Mouse (Mus musculus) heart, adult 2 months (tissue): ENCODE measurements at regions not wholly inside any gene's neighbourhood (a gene's known extent, or its start where the extent isn't known, plus 50 kb on each side); places are given as distances from the start of the nearest gene placed in this dataset.
A peak's percentile ranks its signal among the peaks of the same experiment; 100 is the strongest.

Experiments used
- DNase-seq, 2 experiments: peaks; one replicate each; pipeline ENCODE4 v3.0.0; 2021
- H3K27ac ChIP-seq: fragments of 200-600 bp; 2 replicates; pipeline ENCODE4 v1.8.1; 2022
- H3K27me3 ChIP-seq: fragments of 200-500 bp; 2 replicates; pipeline ENCODE4 v1.6.1; 2012; ENCODE audit warnings: mild to moderate bottlenecking, low read length, inconsistent platforms, mixed read lengths; ENCODE audit not compliant: control insufficient read depth, insufficient read depth
- H3K36me3 ChIP-seq: fragments of 200-500 bp; 2 replicates; pipeline ENCODE4 v1.6.1; 2012; ENCODE audit warnings: low read length, inconsistent platforms; ENCODE audit not compliant: control insufficient read depth, insufficient read depth
- H3K4me1 ChIP-seq: fragments of 200-500 bp; 2 replicates; pipeline ENCODE4 v1.6.1; 2011; ENCODE audit warnings: low read length; ENCODE audit not compliant: control insufficient read depth, insufficient read depth
- H3K4me3 ChIP-seq: fragments of 200-600 bp; 2 replicates; pipeline ENCODE4 v1.8.1; 2022
- H3K79me2 ChIP-seq: fragments of 200-500 bp; replicated peaks from 2 replicates; pipeline ENCODE4 v1.6.1; 2012; ENCODE audit warnings: mild to moderate bottlenecking, inconsistent platforms, low read length, moderate library complexity, mixed read lengths; ENCODE audit not compliant: control insufficient read depth, insufficient read depth
- H3K9ac ChIP-seq: fragments of 200-500 bp; 2 replicates; pipeline ENCODE4 v1.6.1; 2012; ENCODE audit warnings: low read depth, mild to moderate bottlenecking, control low read depth, inconsistent platforms, low read length, mixed read lengths
- CTCF ChIP-seq: fragments of 200-600 bp; IDR thresholded peaks from 2 replicates; pipeline ENCODE4 v1.8.1; 2022; ENCODE audit warnings: antibody characterized with exemption, mild to moderate bottlenecking, moderate library complexity
- EP300 ChIP-seq: fragments of 200-500 bp; IDR thresholded peaks from 2 replicates; pipeline ENCODE4 v1.6.1; 2011; ENCODE audit warnings: low read depth, low read length, control low read depth; ENCODE audit not compliant: insufficient read depth
- POLR2A ChIP-seq: fragments of 200-500 bp; IDR thresholded peaks from 2 replicates; pipeline ENCODE4 v1.6.1; 2011; ENCODE audit warnings: mild to moderate bottlenecking, low read depth, low read length, control low read depth; ENCODE audit not compliant: insufficient read depth
- WGBS: fragments of 180-500 bp; shearing (Covaris S2); methylation state at CpG from one replicate; pipeline ENCODE4 v1.1.7; 2018; 5-methylcytosine and 5-hydroxymethylcytosine counted together
- intact Hi-C: fragments of 180-260 bp; cut with DNase I; formaldehyde crosslinking; loops from one replicate; pipeline ENCODE4 v1.15.1; 2025

GRCm38 (mm10) chr14:76708728-76709127, 152.0 kb upstream of the Serp2 start:
- Histone ChIP-seq H3K79me2 (no peaks in the 10 kb centered on the region), H3K4me1 (peaks cover 6% of the 10 kb centered on the region), H3K4me3 (no peak overlapping the region), H3K27me3 (no peaks in the 10 kb centered on the region), H3K27ac (peak overlapping the region; percentile 81), H3K36me3 (peaks cover 3% of the 10 kb centered on the region; the same call in 1 of the 2 replicates), H3K9ac (no peak overlapping the region)
- WGBS, result 46% methylated on average over 11 of the region's 11 CpGs
- intact Hi-C loops, result loop anchor here (10.0 kb wide), 1 partner anchor 204 kb away; no protein-coding TSS in a partner anchor
- DNase-seq, result peak; percentile 73 to 74
- TF ChIP-seq CTCF, result no peak
- no peak for TF ChIP-seq EP300
- TF ChIP-seq POLR2A, result no peak

DNA sequence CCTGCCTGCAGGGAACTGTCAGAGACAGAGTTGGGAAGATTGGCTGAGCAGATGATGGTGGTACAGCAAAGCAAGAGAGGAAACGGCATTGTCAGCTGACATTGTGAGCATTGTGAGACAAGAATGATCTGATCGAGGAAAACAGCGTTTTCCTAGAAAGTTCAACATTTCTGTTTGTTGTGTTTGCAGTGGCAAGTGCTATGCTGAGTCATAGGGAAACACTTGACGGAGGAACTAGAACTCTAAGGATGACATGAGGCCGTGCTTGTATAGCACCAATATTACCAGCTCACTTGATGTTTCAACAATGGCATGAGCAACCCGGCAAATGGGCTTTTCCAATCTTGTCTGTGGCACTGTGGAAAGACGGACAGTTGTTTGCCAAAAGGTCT, 146.7 kb upstream of the Serp2 start:
- intact Hi-C loops, result loop anchor here (5.0 to 10.0 kb wide), 3 partner anchors 71 to 199 kb away; no protein-coding TSS in a partner anchor
- H3K36me3 ChIP-seq, result peaks cover 2% of the 10 kb centered on the region; the same call in 1 of the 2 replicates
- H3K27ac ChIP-seq, result no peak overlapping the region
- DNase-seq, result no peak
- peaks cover 8% of the 10 kb centered on the region for H3K4me1 ChIP-seq
- no peak overlapping the region for H3K9ac ChIP-seq
- WGBS, result 73% methylated on average over 7 of the region's 7 CpGs
- no peak overlapping the region for H3K4me3 ChIP-seq
- H3K27me3 ChIP-seq, result no peaks in the 10 kb centered on the region
- no peaks in the 10 kb centered on the region for H3K79me2 ChIP-seq
- TF ChIP-seq POLR2A (no peak), EP300 (no peak), CTCF (no peak)

- Histone ChIP-seq H3K27me3 (no peaks in the 10 kb centered on the region), H3K27ac (no peak overlapping the region; the same call in 1 of the 2 replicates), H3K79me2 (no peaks in the 10 kb centered on the region), H3K4me1 (peaks cover 8% of the 10 kb centered on the region), H3K4me3 (no peak overlapping the region), H3K36me3 (no peaks in the 10 kb centered on the region; the same call in 1 of the 2 replicates), H3K9ac (no peak overlapping the region)
- WGBS, result 72% methylated on average over 8 of the region's 8 CpGs
- no peak for DNase-seq
- intact Hi-C loops, result loop anchor here (5.0 to 10.0 kb wide), 3 partner anchors 71 to 198 kb away; no protein-coding TSS in a partner anchor
- TF ChIP-seq EP300 (no peak), POLR2A (no peak), CTCF (no peak)
Observed at GRCm38 (mm10) chr14:76702709-76703372, 146.2 kb upstream of the Serp2 start.

DNA sequence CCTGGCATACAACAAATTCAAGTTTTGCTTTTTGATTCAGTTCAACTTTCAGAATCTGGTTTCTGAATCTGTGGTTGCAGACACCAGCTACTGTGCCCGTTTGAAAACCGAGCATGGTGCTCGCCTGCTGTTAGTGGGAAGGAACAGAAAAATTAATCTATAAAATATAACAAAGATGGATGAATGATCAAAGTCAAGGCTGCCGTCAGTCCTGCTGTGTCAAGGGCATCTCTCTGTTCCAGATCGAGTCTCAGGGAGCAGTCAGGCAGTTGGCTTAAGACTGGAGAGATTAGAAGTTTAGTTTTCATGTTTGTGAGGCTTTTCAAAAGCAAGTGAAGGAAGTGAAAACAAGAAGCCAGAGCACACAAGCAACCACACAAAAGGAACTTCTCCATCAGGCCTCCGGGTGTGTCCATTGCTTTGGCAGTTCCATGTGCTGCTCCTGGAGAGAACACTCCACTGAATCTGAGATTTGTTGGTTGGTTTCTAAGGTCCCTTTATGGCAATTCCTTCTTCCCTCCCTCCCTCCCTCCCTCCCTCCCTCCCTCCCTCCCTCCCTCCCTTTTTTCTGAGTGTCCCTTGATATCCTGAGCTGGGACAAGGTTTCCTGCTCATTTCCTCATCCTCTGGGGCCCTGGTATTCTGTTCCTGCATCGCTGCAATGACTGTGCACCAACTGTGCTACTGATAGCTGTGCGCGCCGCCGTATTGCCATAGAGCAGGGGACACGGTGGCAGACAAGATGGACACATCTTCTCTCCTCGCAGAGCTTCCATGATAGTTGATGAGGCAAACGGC, 145.4 kb upstream of the Serp2 start:
- Histone ChIP-seq H3K4me1 (peaks cover 8% of the 10 kb centered on the region), H3K79me2 (no peaks in the 10 kb centered on the region), H3K9ac (no peak overlapping the region; the same call in 1 of the 2 replicates), H3K4me3 (no peak overlapping the region), H3K27me3 (no peaks in the 10 kb centered on the region), H3K27ac (peak overlapping the region; percentile 40), H3K36me3 (no peaks in the 10 kb centered on the region; the same call in 1 of the 2 replicates)
- WGBS, result 47% methylated on average over 14 of the region's 14 CpGs
- no peak for DNase-seq
- intact Hi-C loops, result loop anchor here (5.0 to 10.0 kb wide), 3 partner anchors 70 to 197 kb away; no protein-coding TSS in a partner anchor
- 0 out of 2 replicates have a peak, but pooled peaks have one; percentile 32 for TF ChIP-seq EP300
- TF ChIP-seq CTCF, result no peak
- no peak for TF ChIP-seq POLR2A

- no peaks in the 10 kb centered on the region; the same call in 1 of the 2 replicates for H3K36me3 ChIP-seq
- TF ChIP-seq POLR2A (no peak), EP300 (no peak), CTCF (no peak)
- no peaks in the 10 kb centered on the region for H3K79me2 ChIP-seq
- DNase-seq, result no peak
- no peak overlapping the region for H3K4me3 ChIP-seq
- no peaks in the 10 kb centered on the region for H3K27me3 ChIP-seq
- peak overlapping the region; percentile 59 for H3K27ac ChIP-seq
- H3K4me1 ChIP-seq, result peaks cover 9% of the 10 kb centered on the region
- WGBS, result 67% methylated on average over 1 of the region's 1 CpGs
- H3K9ac ChIP-seq, result no peak overlapping the region
- intact Hi-C loops, result loop anchor here (5.0 to 10.0 kb wide), 3 partner anchors 69 to 197 kb away; no protein-coding TSS in a partner anchor
Observed at GRCm38 (mm10) chr14:76701304-76701703, 144.6 kb upstream of the Serp2 start.
